Mouse (Mus musculus): ENCODE measurements around the gene Myl6.

DNA sequence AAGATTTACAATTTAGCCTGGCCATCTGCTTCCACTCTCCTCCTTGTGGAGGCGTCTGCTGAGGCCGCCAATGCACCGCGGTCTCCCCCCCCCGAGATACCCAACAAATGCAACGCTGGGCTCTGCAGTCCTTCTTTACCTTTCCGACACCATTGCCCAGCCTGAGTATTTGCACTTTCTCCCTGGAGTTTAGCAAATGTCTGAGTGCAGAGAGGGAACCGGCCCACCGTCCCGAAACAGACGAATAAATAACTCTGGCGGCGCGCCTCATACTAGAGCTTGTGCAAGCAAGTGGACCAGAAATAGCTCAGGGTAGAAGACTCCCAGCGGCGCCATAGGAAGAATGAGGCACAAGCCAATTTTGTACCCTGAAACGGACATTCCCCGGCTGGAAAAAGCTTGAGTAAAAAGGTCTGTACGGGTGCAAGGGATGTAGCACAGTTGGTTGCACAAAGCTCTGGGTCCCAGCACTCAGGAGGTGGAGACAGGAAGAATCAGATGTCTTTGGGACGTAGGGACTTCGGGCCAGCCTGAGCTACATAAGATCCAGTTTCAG, 5.2 kb upstream of the Myl6 start:
- TF ChIP-seq CTCF (IDR thresholded peaks at IDR 0.05; ENCODE audit: borderline replicate concordance, control insufficient read depth, extremely low read depth, insufficient read depth, low read length, poor library complexity) (no peak), POLR2A (IDR thresholded peaks at IDR 0.05; ENCODE audit: control insufficient read depth, extremely low read depth, insufficient read depth, low read length, poor library complexity) (no peak)
